8 mouse cellular contexts compared by ENCODE assay signal in genomic region chrX:167209828-167210227, GRCm38 (mm10). TPM values are rescaled to one million over a fixed set of nuclear protein-coding genes. Genes with fewer than 3 reads are reported as not detected.
DNase-seq lines count a peak whose midpoint lies in the region; ATAC-seq and TF ChIP-seq lines count a peak whose summit lies in the region.

No protein-coding gene starts in this region.

- H3K79me2 ChIP-seq in liver, adult 2 months (ENCODE audit: control insufficient read depth, insufficient read depth, low read length): no peaks in the 10 kb centered on the region

- no peak for TF ChIP-seq CTCF in liver, adult 2 months (IDR thresholded peaks at IDR 0.05; ENCODE audit: low read depth, low read length)

- no peaks in the 10 kb centered on the region for H3K27me3 ChIP-seq in liver, adult 2 months (ENCODE audit: control insufficient read depth, insufficient read depth, low read length)
- peaks cover 79% of the 10 kb centered on the region for H3K27me3 ChIP-seq in embryonic facial prominence, embryonic 10.5 days (replicated peaks; ENCODE audit: low read depth, poor library complexity, severe bottlenecking)
- H3K27me3 ChIP-seq in hindbrain, embryonic 16.5 days (replicated peaks; ENCODE audit: control insufficient read depth, insufficient read depth, low read length): no peaks in the 10 kb centered on the region

- peak overlapping the region; percentile 21; the same call in 1 of the 2 replicates for H3K4me3 ChIP-seq in liver, adult 2 months (ENCODE audit: insufficient read depth, low read depth, low read length)
- peak overlapping the region; percentile 66; the same call in 1 of the 2 replicates for H3K4me3 ChIP-seq in embryonic facial prominence, embryonic 10.5 days
- H3K4me3 ChIP-seq in hindbrain, embryonic 16.5 days (ENCODE audit: low read length): peak overlapping the region; percentile 53

- H3K4me2 ChIP-seq in hindbrain, embryonic 16.5 days (ENCODE audit: low read length): peak overlapping the region; percentile 61

- WGBS in liver, adult 2 months: 60% methylated on average over 8 of the region's 8 CpGs
- 73% methylated on average over 8 of the region's 8 CpGs for WGBS in embryonic facial prominence, embryonic 10.5 days
- WGBS in hindbrain, embryonic 16.5 days: 39% methylated on average over 8 of the region's 8 CpGs

- no peak for ATAC-seq in hindbrain, embryonic 16.5 days
- ATAC-seq in monocyte, adult 5-6 weeks (replicated peaks; ENCODE audit: insufficient number of reproducible peaks, low FRiP score, low TSS enrichment, poor library complexity, severe bottlenecking): 0 out of 2 replicates have a peak, but pooled peaks have one; percentile 1

- DNase-seq in liver, adult 2 months (ENCODE audit: extremely low read depth, low read depth, low spot score): no peak
- no peak for DNase-seq in liver
- DNase-seq in embryonic facial prominence, embryonic 10.5 days (ENCODE audit: low spot score): no peak
- DNase-seq in testis, postnatal 10 days (ENCODE audit: low spot score): no peak
- no peak for DNase-seq in layer of hippocampus, adult 11-12 months (ENCODE audit: low spot score)
- DNase-seq in left cerebral cortex, adult 9 months (ENCODE audit: low spot score in 2 of 2): no peak

- H3K9ac ChIP-seq in liver, adult 2 months (ENCODE audit: low read depth, low read length): no peak overlapping the region
- peak overlapping the region; percentile 83 for H3K9ac ChIP-seq in hindbrain, embryonic 16.5 days (ENCODE audit: low read depth, low read length)

- H3K27ac ChIP-seq in liver, adult 2 months (replicated peaks; ENCODE audit: insufficient read depth, low read depth, low read length): peak overlapping the region; percentile 54
- peak overlapping the region; percentile 90; the same call in 1 of the 2 replicates for H3K27ac ChIP-seq in embryonic facial prominence, embryonic 10.5 days (replicated peaks)
- H3K27ac ChIP-seq in hindbrain, embryonic 16.5 days (ENCODE audit: low read depth, low read length): peak overlapping the region; percentile 83

- H3K36me3 ChIP-seq in liver, adult 2 months (ENCODE audit: control insufficient read depth, insufficient read depth, low read length): peaks cover 5% of the 10 kb centered on the region; the same call in 1 of the 2 replicates
- peaks cover 7% of the 10 kb centered on the region for H3K36me3 ChIP-seq in embryonic facial prominence, embryonic 10.5 days (replicated peaks)
- H3K36me3 ChIP-seq in hindbrain, embryonic 16.5 days (ENCODE audit: control insufficient read depth, insufficient read depth, low read length): no peaks in the 10 kb centered on the region

- no peaks in the 10 kb centered on the region for H3K9me3 ChIP-seq in embryonic facial prominence, embryonic 10.5 days
- H3K9me3 ChIP-seq in hindbrain, embryonic 16.5 days (ENCODE audit: control insufficient read depth, low read length): no peaks in the 10 kb centered on the region

- H3K4me1 ChIP-seq in liver, adult 2 months (ENCODE audit: control insufficient read depth, insufficient read depth, low read length): no peaks in the 10 kb centered on the region; the same call in 1 of the 2 replicates
- peaks cover 13% of the 10 kb centered on the region for H3K4me1 ChIP-seq in embryonic facial prominence, embryonic 10.5 days
- H3K4me1 ChIP-seq in hindbrain, embryonic 16.5 days (ENCODE audit: control insufficient read depth, insufficient read depth, low read depth, low read length): peaks cover 5% of the 10 kb centered on the region

- no peak for TF ChIP-seq POLR2A in liver, adult 2 months (IDR thresholded peaks at IDR 0.05; ENCODE audit: extremely low read depth, insufficient read depth, low read length)

RNA-seq across cellular contexts. Expression of gene Tmsb4x, which starts 0.7 kb away (rescaled TPM):
- 319 and 478 TPM in 2 replicates for total RNA-seq in liver, adult 2 months (2014; rRNA removed)
- 19.4 and 22.9 TPM in 2 replicates for polyA plus RNA-seq in liver, adult 2 months (2012; rRNA removed)
- polyA plus RNA-seq in embryonic facial prominence, embryonic 10.5 days (2016; fragmentation: Nextera tagmentation; extraction: Ambion mirVana): 2,138 and 2,201 TPM in 2 replicates
- polyA plus RNA-seq in hindbrain, embryonic 16.5 days (2015; fragmentation: Nextera tagmentation; extraction: Ambion mirVana): 4,367 and 4,892 TPM in 2 replicates
- total RNA-seq in monocyte, adult 5-6 weeks (2017): 8,846 to 11,803 TPM (median 11,494 TPM) in 3 replicates

RNA-seq across cellular contexts. Expression of gene Tlr8, which starts 54.3 kb away (rescaled TPM):
- total RNA-seq in liver, adult 2 months (2014; rRNA removed): 3.1 and 3.6 TPM in 2 replicates
- 0.09 and 0.10 TPM in 2 replicates for polyA plus RNA-seq in liver, adult 2 months (2012; rRNA removed)
- polyA plus RNA-seq in embryonic facial prominence, embryonic 10.5 days (2016; fragmentation: Nextera tagmentation; extraction: Ambion mirVana): 0.05 TPM in 1 of 2 replicates, not detected in the other
- polyA plus RNA-seq in hindbrain, embryonic 16.5 days (2015; fragmentation: Nextera tagmentation; extraction: Ambion mirVana): 0.14 and 0.18 TPM in 2 replicates
- 50.9 to 97.9 TPM (median 77.8 TPM) in 3 replicates for total RNA-seq in monocyte, adult 5-6 weeks (2017)

Comparison
In these comparisons a context has a peak if more than half of its experiments do, and no peak if none do; other contexts are left out.
1. RNA of gene Tmsb4x, which starts 0.7 kb away (polyA plus RNA-seq): 4,367 to 4,892 TPM in hindbrain, embryonic 16.5 days and 2,138 to 2,201 TPM in embryonic facial prominence, embryonic 10.5 days; 19.4 to 22.9 TPM in liver, adult 2 months; every median in the first group is over 10 times any median in the second.
2. Peak in every context shown above with its lines, with median percentiles within 50 percentile points of each other: H3K27ac ChIP-seq and H3K4me3 ChIP-seq.